Mouse (Mus musculus) hindbrain, postnatal 0 days (tissue): Measurements from ENCODE around the gene Mark3. TPM values are rescaled to one million over a fixed set of nuclear protein-coding genes. Genes with fewer than 3 reads are reported as not detected.

Source experiments
- ATAC-seq: fragments of 200-750 bp; cut with Nextera tagmentation; 2 replicates; pipeline ENCODE4 v1.8.0; 2017; ENCODE audit warnings: mild to moderate bottlenecking, moderate TSS enrichment, moderate library complexity
- DNase-seq: peaks from one replicate; pipeline ENCODE4 v3.0.0-alpha.2; 2015; ENCODE audit warnings: low spot score
- H3K27ac ChIP-seq: fragments of 300-500 bp; sonication (generic); 2 replicates; pipeline ENCODE4 v1.5.1; 2014; ENCODE audit warnings: mild to moderate bottlenecking
- H3K27me3 ChIP-seq: fragments of 300-500 bp; sonication (generic); 2 replicates; pipeline ENCODE4 v1.6.1; 2014; ENCODE audit warnings: low read length, mixed read lengths; ENCODE audit not compliant: insufficient read depth
- H3K36me3 ChIP-seq: fragments of 300-500 bp; sonication (generic); 2 replicates; pipeline ENCODE4 v1.6.1; 2014; ENCODE audit warnings: low read length, mixed read lengths; ENCODE audit not compliant: insufficient read depth
- H3K4me1 ChIP-seq: fragments of 300-500 bp; sonication (generic); 2 replicates; pipeline ENCODE4 v1.6.1; 2014; ENCODE audit warnings: antibody characterized with exemption, low read length, mixed read lengths; ENCODE audit not compliant: insufficient read depth
- H3K4me2 ChIP-seq: fragments of 300-500 bp; sonication (generic); 2 replicates; pipeline ENCODE4 v1.6.1; 2014; ENCODE audit warnings: low read depth, mild to moderate bottlenecking, low read length, moderate library complexity, mixed read lengths
- H3K4me3 ChIP-seq: fragments of 300-500 bp; sonication (generic); 2 replicates; pipeline ENCODE4 v1.5.1; 2014; ENCODE audit warnings: low read length
- H3K9ac ChIP-seq: fragments of 300-500 bp; sonication (generic); replicated peaks from 2 replicates; pipeline ENCODE4 v1.6.1; 2014; ENCODE audit warnings: mild to moderate bottlenecking, low read length, moderate library complexity, mixed read lengths
- H3K9me3 ChIP-seq: fragments of 300-500 bp; sonication (generic); 2 replicates; pipeline ENCODE4 v1.6.1; 2016; ENCODE audit warnings: low read length, mixed read lengths
- CTCF ChIP-seq: IDR thresholded peaks from 2 replicates; pipeline ENCODE4 v1.5.1; 2016; ENCODE audit warnings: antibody characterized with exemption, control low read depth, low read depth
- WGBS: fragments of 180-500 bp; shearing (Covaris S2); extraction: QIAGEN DNeasy Blood & Tissue Kit; methylation state at CpG from one replicate; pipeline ENCODE4 v1.1.7; 2014; 5-methylcytosine and 5-hydroxymethylcytosine counted together
- polyA plus RNA-seq: library from polyadenylated mRNA; unstranded; fragments of >200 nt; fragmentation: Nextera tagmentation; extraction: Ambion mirVana; gene quantifications from 2 replicates; pipeline ENCODE4 v1.2.1, GENCODE M21; 2015
- total RNA-seq: library from RNA; depleted of rRNA; stranded (reverse); fragments of >200 nt; gene quantifications from 2 replicates; pipeline ENCODE4 v1.2.3, GENCODE M21; 2014

Mark3 gene
- total and polyA plus RNA-seq, 2 experiments from 2014 or later = 41.0 to 116 TPM

GRCm38 (mm10) chr12:111559647-111560258 lies 14.6 kb upstream of the Mark3 start:
- no peaks in the 10 kb centered on the region for H3K9me3 ChIP-seq
- H3K4me1 ChIP-seq = no peaks in the 10 kb centered on the region
- 0 out of 2 replicates have a peak overlapping the region, but pooled peaks have one; percentile 30 for H3K9ac ChIP-seq
- H3K27ac ChIP-seq = peak overlapping the region; percentile 16; the same call in 1 of the 2 replicates
- H3K4me2 ChIP-seq = peak overlapping the region; percentile 30
- TF ChIP-seq CTCF = no peak
- H3K27me3 ChIP-seq = no peaks in the 10 kb centered on the region
- DNase-seq = peak; percentile 65
- H3K36me3 ChIP-seq = no peaks in the 10 kb centered on the region
- peak; percentile 80 for ATAC-seq
- H3K4me3 ChIP-seq = 0 out of 2 replicates have a peak overlapping the region, but pooled peaks have one; percentile 2
- WGBS = 54% methylated on average over 18 of the region's 18 CpGs

GRCm38 (mm10) chr12:111560286-111560685 lies 14.0 kb upstream of the Mark3 start:
- DNase-seq (no peak), ATAC-seq (peak; percentile 56)
- H3K36me3 ChIP-seq = no peaks in the 10 kb centered on the region
- peak overlapping the region; percentile 16; the same call in 1 of the 2 replicates for H3K27ac ChIP-seq
- H3K4me3 ChIP-seq = no peak overlapping the region
- H3K4me2 ChIP-seq = peak overlapping the region; percentile 30
- no peaks in the 10 kb centered on the region for H3K27me3 ChIP-seq
- WGBS = 53% methylated on average over 5 of the region's 5 CpGs
- H3K4me1 ChIP-seq = no peaks in the 10 kb centered on the region
- no peak for TF ChIP-seq CTCF
- H3K9ac ChIP-seq = no peak overlapping the region
- H3K9me3 ChIP-seq = no peaks in the 10 kb centered on the region

GRCm38 (mm10) chr12:111562276-111562814 lies 12.0 kb upstream of the Mark3 start:
- 33% methylated on average over 4 of the region's 4 CpGs for WGBS
- Histone ChIP-seq H3K27ac (no peak overlapping the region), H3K4me2 (no peak overlapping the region), H3K4me1 (no peaks in the 10 kb centered on the region), H3K4me3 (no peak overlapping the region), H3K9ac (no peak overlapping the region), H3K36me3 (no peaks in the 10 kb centered on the region), H3K27me3 (no peaks in the 10 kb centered on the region), H3K9me3 (no peaks in the 10 kb centered on the region)
- ATAC-seq = no peak
- DNase-seq = no peak
- TF ChIP-seq CTCF = no peak

- no peak for TF ChIP-seq CTCF
- H3K36me3 ChIP-seq = no peaks in the 10 kb centered on the region
- no peak overlapping the region for H3K4me3 ChIP-seq
- H3K4me2 ChIP-seq = no peak overlapping the region
- H3K9me3 ChIP-seq = no peaks in the 10 kb centered on the region
- no peak for DNase-seq
- WGBS = 42% methylated on average over 5 of the region's 5 CpGs
- no peaks in the 10 kb centered on the region for H3K27me3 ChIP-seq
- no peaks in the 10 kb centered on the region for H3K4me1 ChIP-seq
- no peak overlapping the region; the same call in 1 of the 2 replicates for H3K27ac ChIP-seq
- no peak overlapping the region for H3K9ac ChIP-seq
- no peak for ATAC-seq
These were observed 11.2 kb upstream of the Mark3 start for GRCm38 (mm10) chr12:111563076-111563629.

- WGBS = 79% methylated on average over 5 of the region's 5 CpGs
- Histone ChIP-seq H3K4me2 (no peak overlapping the region), H3K9me3 (no peaks in the 10 kb centered on the region), H3K36me3 (no peaks in the 10 kb centered on the region), H3K9ac (no peak overlapping the region), H3K4me1 (no peaks in the 10 kb centered on the region), H3K27me3 (no peaks in the 10 kb centered on the region), H3K4me3 (no peak overlapping the region), H3K27ac (no peak overlapping the region)
- no peak for TF ChIP-seq CTCF
- no peak for ATAC-seq
- DNase-seq = no peak
These were observed 9.0 kb upstream of the Mark3 start for GRCm38 (mm10) chr12:111565363-111565762.

GRCm38 (mm10) chr12:111568836-111569235 lies 5.5 kb upstream of the Mark3 start:
- H3K9me3 ChIP-seq = no peaks in the 10 kb centered on the region
- no peak overlapping the region for H3K9ac ChIP-seq
- no peak overlapping the region for H3K4me3 ChIP-seq
- no peak overlapping the region for H3K4me2 ChIP-seq
- H3K4me1 ChIP-seq = peaks cover 14% of the 10 kb centered on the region
- WGBS = 61% methylated on average over 11 of the region's 11 CpGs
- H3K36me3 ChIP-seq = no peaks in the 10 kb centered on the region
- DNase-seq (no peak), ATAC-seq (no peak)
- no peaks in the 10 kb centered on the region for H3K27me3 ChIP-seq
- TF ChIP-seq CTCF = no peak
- H3K27ac ChIP-seq = no peak overlapping the region

GRCm38 (mm10) chr12:111572406-111572805 lies 1.9 kb upstream of the Mark3 start:
- WGBS = 79% methylated on average over 7 of the region's 7 CpGs
- H3K4me2 ChIP-seq = 0 out of 2 replicates have a peak overlapping the region, but pooled peaks have one; percentile 84

More at GRCm38 (mm10) chr12:111572406-111572805, 1.9 kb upstream of the Mark3 start:
- DNase-seq = no peak
- Histone ChIP-seq H3K4me1 (peaks cover 20% of the 10 kb centered on the region), H3K9me3 (no peaks in the 10 kb centered on the region), H3K4me3 (no peak overlapping the region), H3K27ac (no peak overlapping the region), H3K9ac (no peak overlapping the region), H3K27me3 (no peaks in the 10 kb centered on the region), H3K36me3 (no peaks in the 10 kb centered on the region)
- ATAC-seq = no peak
- TF ChIP-seq CTCF = no peak
